Mouse (Mus musculus): ENCODE measurements around the gene Ptprd. TPM values are rescaled to one million over a fixed set of nuclear protein-coding genes. Genes with fewer than 3 reads are reported as not detected.

The Ptprd gene
- polyA plus RNA-seq, 1 experiment from 2014 or later = 112 TPM

DNA sequence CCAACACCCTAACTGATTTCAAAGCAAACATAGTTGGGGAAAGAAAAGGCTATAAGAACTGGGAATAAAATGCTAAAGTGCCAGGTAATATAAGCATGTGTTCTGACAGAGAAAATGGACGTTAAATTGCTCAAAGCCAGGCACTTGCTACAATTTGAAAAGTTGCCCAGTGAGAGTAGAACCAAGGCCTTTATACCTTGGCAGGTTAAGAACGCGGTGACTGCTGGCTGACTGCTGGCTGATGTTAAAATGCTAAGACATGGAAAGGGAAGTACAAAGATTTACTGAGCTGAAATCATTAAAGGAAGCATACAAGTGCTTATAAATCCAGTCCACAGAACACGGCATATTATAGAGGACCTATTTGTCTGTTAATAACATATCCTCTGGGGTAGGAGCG is 1796.1 kb downstream of the Ptprd start:
- no peak overlapping the region for H3K4me2 ChIP-seq (replicated peaks)
- H3K27ac ChIP-seq = no peak overlapping the region
- DNase-seq (ENCODE audit: low spot score) (no peak), ATAC-seq (ENCODE audit: low FRiP score) (no peak)
- H3K4me3 ChIP-seq (replicated peaks; ENCODE audit: low read length) = no peak overlapping the region
- no peaks in the 10 kb centered on the region for H3K9me3 ChIP-seq (ENCODE audit: control insufficient read depth, low read length)
- H3K9ac ChIP-seq = no peak overlapping the region
- H3K36me3 ChIP-seq (replicated peaks; ENCODE audit: control insufficient read depth, insufficient read depth) = no peaks in the 10 kb centered on the region
- 75% methylated on average over 5 of the region's 5 CpGs for WGBS
- H3K27me3 ChIP-seq (ENCODE audit: control insufficient read depth, insufficient read depth, low read length) = no peaks in the 10 kb centered on the region
- H3K4me1 ChIP-seq (replicated peaks; ENCODE audit: control insufficient read depth, insufficient read depth, low read length) = peaks cover 2% of the 10 kb centered on the region; the same call in 1 of the 2 replicates

DNA sequence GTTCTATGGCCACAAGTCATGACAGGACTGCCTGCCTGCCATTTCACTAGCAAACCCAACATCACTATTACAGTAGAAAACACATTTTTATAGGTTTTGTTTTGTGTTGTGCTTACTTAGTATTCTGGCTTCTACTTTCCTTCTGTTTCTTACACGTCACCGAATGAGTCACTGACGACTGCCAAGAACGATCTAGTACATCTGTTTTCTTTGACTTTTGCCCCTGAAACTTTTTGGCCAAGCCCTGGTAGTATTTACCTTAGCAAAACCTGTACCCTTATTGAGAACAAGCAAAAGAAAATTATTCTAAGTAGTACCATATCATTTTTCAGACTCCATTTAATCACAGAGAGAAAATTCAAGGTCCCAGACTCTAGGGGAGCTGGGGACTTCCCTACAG is 1797.2 kb downstream of the Ptprd start:
- ATAC-seq (ENCODE audit: low FRiP score) = no peak
- Histone ChIP-seq H3K4me2 (replicated peaks) (no peak overlapping the region), H3K27ac (no peak overlapping the region), H3K9me3 (ENCODE audit: control insufficient read depth, low read length) (no peaks in the 10 kb centered on the region), H3K27me3 (ENCODE audit: control insufficient read depth, insufficient read depth, low read length) (no peaks in the 10 kb centered on the region), H3K36me3 (replicated peaks; ENCODE audit: control insufficient read depth, insufficient read depth) (no peaks in the 10 kb centered on the region), H3K9ac (no peak overlapping the region), H3K4me3 (replicated peaks; ENCODE audit: low read length) (no peak overlapping the region), H3K4me1 (replicated peaks; ENCODE audit: control insufficient read depth, insufficient read depth, low read length) (peaks cover 2% of the 10 kb centered on the region; the same call in 1 of the 2 replicates)
- 85% methylated on average over 4 of the region's 4 CpGs for WGBS
- no peak for DNase-seq (ENCODE audit: low spot score)

DNA sequence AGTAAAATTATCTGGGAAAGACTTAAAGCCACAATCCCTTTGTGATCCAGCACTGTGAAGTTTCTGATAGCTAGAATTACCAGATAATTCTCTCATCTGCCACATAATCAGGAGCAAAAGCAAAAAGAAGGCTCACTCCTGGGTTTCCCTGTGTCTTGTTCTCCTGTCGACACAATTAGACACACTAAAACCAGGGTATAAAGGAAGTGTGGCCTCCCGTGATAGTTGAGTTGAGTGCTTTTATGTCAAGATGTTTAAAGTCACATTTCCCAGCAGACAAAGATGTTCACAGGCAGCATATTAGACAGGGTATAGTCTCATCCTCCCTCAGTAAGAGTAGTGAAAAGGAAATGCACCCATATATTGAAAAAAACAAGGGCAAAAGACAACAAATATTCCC is 1801.7 kb downstream of the Ptprd start:
- no peak overlapping the region for H3K4me2 ChIP-seq (replicated peaks)
- no peak for DNase-seq (ENCODE audit: low spot score)
- no peak overlapping the region for H3K27ac ChIP-seq
- no peak for ATAC-seq (ENCODE audit: low FRiP score)
- WGBS = 11% methylated on average over 2 of the region's 2 CpGs
- H3K9me3 ChIP-seq (ENCODE audit: control insufficient read depth, low read length) = no peaks in the 10 kb centered on the region
- H3K9ac ChIP-seq = no peak overlapping the region
- H3K4me1 ChIP-seq (replicated peaks; ENCODE audit: control insufficient read depth, insufficient read depth, low read length) = peaks cover 13% of the 10 kb centered on the region
- H3K4me3 ChIP-seq (replicated peaks; ENCODE audit: low read length) = no peak overlapping the region
- H3K27me3 ChIP-seq (ENCODE audit: control insufficient read depth, insufficient read depth, low read length) = no peaks in the 10 kb centered on the region
- H3K36me3 ChIP-seq (replicated peaks; ENCODE audit: control insufficient read depth, insufficient read depth) = no peaks in the 10 kb centered on the region

DNA sequence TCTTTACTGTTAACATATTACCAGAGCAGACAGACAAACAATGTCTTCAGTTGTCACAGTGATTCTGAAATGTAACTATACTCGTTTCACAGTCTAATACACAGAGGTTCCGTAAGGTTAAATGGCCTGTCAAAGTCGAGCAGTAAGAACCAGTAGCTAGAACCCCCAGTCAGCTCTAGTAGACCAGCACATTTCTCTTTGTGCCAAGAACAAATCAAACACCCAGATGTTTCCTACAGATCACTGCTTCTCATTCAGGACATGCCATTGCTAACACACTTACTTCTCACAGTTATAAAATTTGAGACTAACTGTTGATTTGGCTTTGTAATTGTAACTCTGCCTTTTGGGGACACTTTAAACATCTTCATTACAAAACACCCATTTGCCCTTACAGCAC is 1802.6 kb downstream of the Ptprd start:
- no peak overlapping the region for H3K4me3 ChIP-seq (replicated peaks; ENCODE audit: low read length)
- WGBS = 41% methylated on average over 3 of the region's 3 CpGs
- no peak for ATAC-seq (ENCODE audit: low FRiP score)

DNA sequence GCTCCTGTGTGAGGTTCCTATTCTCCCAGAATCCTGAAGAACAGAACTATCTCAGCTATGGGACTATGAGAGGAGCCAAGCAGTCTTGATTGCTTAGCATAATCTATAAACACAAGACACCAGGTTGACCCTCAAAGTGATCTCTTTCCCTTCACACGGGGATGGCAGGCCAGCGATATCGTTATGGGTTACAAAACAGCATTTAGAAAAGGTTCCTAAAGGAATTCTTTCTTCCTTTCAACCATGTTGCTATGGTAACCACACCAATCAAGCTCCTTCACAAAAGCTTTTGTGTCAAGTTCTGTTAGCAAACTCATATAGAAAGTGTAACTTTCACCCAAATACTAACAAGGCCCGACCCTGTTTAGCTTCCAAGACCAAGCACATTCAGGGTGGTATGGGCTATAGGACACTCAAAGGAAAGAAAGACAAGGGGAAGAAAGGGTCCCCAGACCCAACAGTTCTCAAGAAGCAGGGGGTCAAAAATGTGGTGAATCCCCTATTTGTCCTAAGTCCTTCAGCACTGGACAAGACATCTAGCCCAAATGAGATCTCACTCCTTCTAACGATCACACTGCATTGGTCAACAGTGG is 1805.8 kb downstream of the Ptprd start:
- Histone ChIP-seq H3K4me3 (replicated peaks; ENCODE audit: low read length) (no peak overlapping the region), H3K27me3 (ENCODE audit: control insufficient read depth, insufficient read depth, low read length) (no peaks in the 10 kb centered on the region), H3K9me3 (ENCODE audit: control insufficient read depth, low read length) (no peaks in the 10 kb centered on the region), H3K27ac (no peak overlapping the region), H3K4me1 (replicated peaks; ENCODE audit: control insufficient read depth, insufficient read depth, low read length) (peaks cover 13% of the 10 kb centered on the region), H3K4me2 (replicated peaks) (no peak overlapping the region), H3K9ac (no peak overlapping the region), H3K36me3 (replicated peaks; ENCODE audit: control insufficient read depth, insufficient read depth) (no peaks in the 10 kb centered on the region)
- 13% methylated on average over 5 of the region's 5 CpGs for WGBS
- DNase-seq (ENCODE audit: low spot score) (no peak), ATAC-seq (ENCODE audit: low FRiP score) (no peak)

More for the DNA sequence above, 1802.6 kb downstream of the Ptprd start:
- Histone ChIP-seq H3K4me2 (replicated peaks) (no peak overlapping the region), H3K9ac (no peak overlapping the region), H3K9me3 (ENCODE audit: control insufficient read depth, low read length) (no peaks in the 10 kb centered on the region), H3K27me3 (ENCODE audit: control insufficient read depth, insufficient read depth, low read length) (no peaks in the 10 kb centered on the region), H3K27ac (no peak overlapping the region), H3K4me1 (replicated peaks; ENCODE audit: control insufficient read depth, insufficient read depth, low read length) (peaks cover 13% of the 10 kb centered on the region), H3K36me3 (replicated peaks; ENCODE audit: control insufficient read depth, insufficient read depth) (no peaks in the 10 kb centered on the region)
- DNase-seq (ENCODE audit: low spot score) = no peak

DNA sequence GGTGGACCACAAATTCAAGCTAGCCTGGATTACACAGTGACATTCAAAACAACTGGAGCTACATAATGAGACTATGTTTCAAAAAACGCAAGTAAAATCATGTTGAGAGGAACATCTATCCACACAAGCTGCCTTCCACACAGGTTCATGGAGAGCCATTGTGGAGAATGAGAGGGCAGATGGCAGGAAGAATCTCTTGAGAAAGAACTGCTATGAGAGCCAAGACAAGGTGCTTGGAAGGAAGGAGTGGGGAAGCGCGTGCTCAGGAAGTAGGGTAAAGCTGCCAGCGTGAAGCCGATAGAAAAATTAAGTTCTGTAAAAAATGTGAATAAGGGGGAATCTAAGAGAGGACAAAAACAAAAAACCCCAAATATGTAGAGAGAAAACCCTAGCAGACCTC is 1808.5 kb downstream of the Ptprd start:
- ATAC-seq (ENCODE audit: low FRiP score) = no peak
- H3K4me2 ChIP-seq (replicated peaks) = no peak overlapping the region
- no peak overlapping the region for H3K9ac ChIP-seq
- no peak overlapping the region for H3K27ac ChIP-seq
- H3K36me3 ChIP-seq (replicated peaks; ENCODE audit: control insufficient read depth, insufficient read depth) = no peaks in the 10 kb centered on the region
- no peaks in the 10 kb centered on the region for H3K27me3 ChIP-seq (ENCODE audit: control insufficient read depth, insufficient read depth, low read length)
- peaks cover 13% of the 10 kb centered on the region for H3K4me1 ChIP-seq (replicated peaks; ENCODE audit: control insufficient read depth, insufficient read depth, low read length)
- DNase-seq (ENCODE audit: low spot score) = no peak
- WGBS = 90% methylated on average over 5 of the region's 5 CpGs
- H3K9me3 ChIP-seq (ENCODE audit: control insufficient read depth, low read length) = no peaks in the 10 kb centered on the region
- no peak overlapping the region for H3K4me3 ChIP-seq (replicated peaks; ENCODE audit: low read length)

DNA sequence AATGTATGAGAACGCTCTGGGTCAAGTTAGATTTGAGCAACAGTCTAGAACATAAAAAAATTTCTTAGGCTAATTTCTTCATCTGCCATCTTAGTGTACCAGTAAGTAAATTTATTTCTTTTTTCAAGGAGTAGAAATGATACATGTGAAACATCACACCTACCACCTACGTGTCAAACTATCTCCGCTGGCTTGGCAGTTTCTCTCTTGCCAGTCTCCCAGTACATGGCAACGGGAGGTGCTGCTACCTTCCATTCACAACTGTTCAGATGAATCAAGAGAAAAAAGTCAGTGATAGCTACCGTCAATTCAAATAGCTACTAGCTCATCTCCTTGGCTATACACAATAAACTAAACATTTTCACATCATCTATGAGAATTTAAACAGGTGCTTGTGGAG is 1823.9 kb downstream of the Ptprd start:
- WGBS = 84% methylated on average over 5 of the region's 5 CpGs
- Histone ChIP-seq H3K27me3 (ENCODE audit: control insufficient read depth, insufficient read depth, low read length) (no peaks in the 10 kb centered on the region), H3K9me3 (ENCODE audit: control insufficient read depth, low read length) (no peaks in the 10 kb centered on the region), H3K4me1 (replicated peaks; ENCODE audit: control insufficient read depth, insufficient read depth, low read length) (no peaks in the 10 kb centered on the region), H3K36me3 (replicated peaks; ENCODE audit: control insufficient read depth, insufficient read depth) (no peaks in the 10 kb centered on the region), H3K27ac (no peak overlapping the region), H3K4me3 (replicated peaks; ENCODE audit: low read length) (no peak overlapping the region), H3K4me2 (replicated peaks) (no peak overlapping the region), H3K9ac (no peak overlapping the region)
- DNase-seq (ENCODE audit: low spot score) (no peak), ATAC-seq (ENCODE audit: low FRiP score) (no peak)

DNA sequence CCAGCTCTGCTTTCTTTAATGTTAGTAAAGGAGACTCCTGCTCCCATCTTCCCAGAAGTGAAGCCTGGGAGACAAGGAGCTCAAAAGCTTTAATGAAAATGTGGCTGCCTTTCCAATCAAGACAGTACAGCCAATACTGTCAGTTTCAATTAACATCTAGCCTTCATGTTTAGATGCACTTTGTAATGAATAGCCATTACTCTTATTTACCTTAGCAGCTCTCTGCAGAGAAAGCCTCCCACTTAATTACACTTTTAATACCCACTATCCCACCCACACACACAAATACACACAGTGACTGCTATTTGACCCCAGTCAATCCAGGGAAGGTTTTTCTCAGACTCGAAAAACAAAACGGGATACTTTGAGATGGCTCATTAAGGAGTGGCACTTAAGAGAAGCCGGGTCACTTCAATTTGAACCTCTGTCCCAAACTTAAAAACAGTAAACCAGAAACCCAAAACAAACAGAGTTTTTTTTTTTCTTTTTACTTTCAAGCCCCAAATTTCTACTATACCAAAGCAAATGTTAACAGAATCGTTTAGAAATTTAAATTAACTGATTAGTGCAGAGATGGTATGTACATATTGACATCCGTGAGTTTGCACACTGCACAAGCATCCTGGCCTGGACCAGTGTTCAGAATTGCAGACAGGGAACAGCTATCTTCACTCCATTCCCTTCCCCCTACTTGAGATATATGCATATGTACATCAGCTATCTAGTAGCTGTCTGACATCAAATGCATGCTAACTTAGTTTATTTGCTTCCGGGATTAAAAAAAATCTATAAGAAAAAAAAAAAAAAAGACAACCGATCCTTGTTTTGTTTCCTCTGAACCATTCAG is 1824.6 kb downstream of the Ptprd start:
- H3K4me3 ChIP-seq (replicated peaks; ENCODE audit: low read length) = no peak overlapping the region
- no peaks in the 10 kb centered on the region for H3K27me3 ChIP-seq (ENCODE audit: control insufficient read depth, insufficient read depth, low read length)
- H3K4me1 ChIP-seq (replicated peaks; ENCODE audit: control insufficient read depth, insufficient read depth, low read length) = no peaks in the 10 kb centered on the region
- no peak overlapping the region for H3K27ac ChIP-seq
- DNase-seq (ENCODE audit: low spot score) (no peak), ATAC-seq (ENCODE audit: low FRiP score) (no peak)
- H3K36me3 ChIP-seq (replicated peaks; ENCODE audit: control insufficient read depth, insufficient read depth) = no peaks in the 10 kb centered on the region
- H3K9ac ChIP-seq = no peak overlapping the region
- 71% methylated on average over 7 of the region's 7 CpGs for WGBS
- H3K9me3 ChIP-seq (ENCODE audit: control insufficient read depth, low read length) = no peaks in the 10 kb centered on the region
- H3K4me2 ChIP-seq (replicated peaks) = no peak overlapping the region

DNA sequence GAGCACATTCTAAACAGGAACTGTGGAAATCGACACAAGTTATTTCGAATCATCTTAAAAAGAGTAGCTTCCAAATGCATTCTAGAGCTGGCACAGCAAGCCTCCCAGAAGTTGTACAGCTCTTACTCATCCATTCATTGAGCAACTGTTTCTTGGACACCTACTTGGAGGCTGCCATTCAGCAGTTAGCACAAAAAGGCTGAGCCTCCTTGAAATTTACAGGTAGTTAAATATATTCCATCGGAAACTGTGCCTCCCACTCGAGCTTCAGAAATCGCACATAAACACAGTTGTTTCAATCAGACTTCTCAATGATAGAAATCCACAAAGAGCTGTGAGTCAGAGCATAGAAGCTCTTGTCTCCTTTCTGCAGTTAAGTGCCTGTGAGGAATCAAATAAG is 1825.9 kb downstream of the Ptprd start:
- Histone ChIP-seq H3K27me3 (ENCODE audit: control insufficient read depth, insufficient read depth, low read length) (no peaks in the 10 kb centered on the region), H3K4me1 (replicated peaks; ENCODE audit: control insufficient read depth, insufficient read depth, low read length) (no peaks in the 10 kb centered on the region), H3K36me3 (replicated peaks; ENCODE audit: control insufficient read depth, insufficient read depth) (no peaks in the 10 kb centered on the region), H3K27ac (no peak overlapping the region), H3K4me3 (replicated peaks; ENCODE audit: low read length) (no peak overlapping the region), H3K9me3 (ENCODE audit: control insufficient read depth, low read length) (no peaks in the 10 kb centered on the region), H3K4me2 (replicated peaks) (no peak overlapping the region), H3K9ac (no peak overlapping the region)
- ATAC-seq (ENCODE audit: low FRiP score) = no peak
- DNase-seq (ENCODE audit: low spot score) = no peak
- WGBS = 93% methylated on average over 5 of the region's 5 CpGs

Data from hindbrain, embryonic 14.5 days (tissue).